Mouse (Mus musculus): ENCODE results near the gene Slc39a1.

GRCm38 (mm10) chr3:90204582-90204981, 43.4 kb upstream of the Slc39a1 start:
- TF ChIP-seq ZNF384 (IDR thresholded peaks at IDR 0.05; ENCODE audit: low read depth, low read length) (no peak), MAFK (IDR thresholded peaks at IDR 0.05; ENCODE audit: insufficient read depth, low read depth, low read length) (no peak), HCFC1 (IDR thresholded peaks at IDR 0.05; ENCODE audit: borderline replicate concordance, insufficient read depth, low read length) (no peak), ZC3H11A (IDR thresholded peaks at IDR 0.05; ENCODE audit: borderline replicate concordance, low read depth, low read length) (no peak)

All from ES-E14 (cell line).